19 mouse cellular contexts compared by ENCODE assay signal in the genomic region with DNA sequence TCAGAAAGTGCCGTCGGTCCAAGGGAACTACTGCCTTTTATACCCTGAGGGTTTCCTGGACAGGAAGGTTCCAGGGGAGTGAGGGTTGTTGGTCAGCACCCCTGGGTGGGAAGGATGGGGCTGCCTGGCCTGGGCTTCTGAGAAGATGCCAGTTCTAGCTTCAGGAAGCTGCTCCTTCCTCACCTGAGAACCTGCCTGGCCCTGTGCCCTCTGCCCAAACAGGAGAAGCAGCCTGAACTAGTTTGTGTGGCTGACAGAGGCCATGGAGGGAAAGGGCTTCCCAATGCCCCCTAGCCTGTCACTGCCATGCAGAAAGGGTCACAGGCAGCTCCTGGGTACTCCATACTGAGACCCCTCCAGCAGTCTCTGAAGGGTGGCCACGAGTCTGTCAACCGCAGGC.
"Had no signal": no experiment of that assay in that cellular context is flagged by ENCODE, and none has a peak within 500 bp of the region (broad histone marks: within the 10 kb centered on the region; RNA-seq: fewer than 3 reads in every experiment).

No protein-coding gene starts in this region.

- DNase-seq: kidney, postnatal 25 days; liver, postnatal 0 days; lung, embryonic 14.5 days; right cerebral cortex, adult 18-20 months; right cerebral cortex, postnatal 14 days; right cerebral cortex, postnatal 4 days; thymus, adult 2 months; thymus, postnatal 14 days had no signal

- ATAC-seq: liver, postnatal 0 days; lung, postnatal 0 days; midbrain, embryonic 15.5 days had no signal

- H3K27me3 ChIP-seq: limb, embryonic 12.5 days; limb, embryonic 15.5 days; midbrain, embryonic 12.5 days; midbrain, embryonic 15.5 days; neural tube, embryonic 12.5 days; neural tube, embryonic 15.5 days had no signal

- H3K4me1 ChIP-seq: limb, embryonic 12.5 days; limb, embryonic 15.5 days; midbrain, embryonic 12.5 days; midbrain, embryonic 15.5 days; neural tube, embryonic 12.5 days; neural tube, embryonic 15.5 days had no signal

- H3K4me3 ChIP-seq: limb, embryonic 12.5 days; limb, embryonic 15.5 days; midbrain, embryonic 12.5 days; midbrain, embryonic 15.5 days; neural tube, embryonic 12.5 days; neural tube, embryonic 15.5 days had no signal

- H3K27ac ChIP-seq: kidney, postnatal 0 days; limb, embryonic 12.5 days; limb, embryonic 15.5 days; liver, embryonic 14.5 days; macrophage; midbrain, embryonic 12.5 days; midbrain, embryonic 15.5 days; neural tube, embryonic 12.5 days; neural tube, embryonic 15.5 days; stomach, postnatal 0 days had no signal
